Mouse (Mus musculus): ENCODE data around the gene Mga. TPM values are rescaled to one million over a fixed set of nuclear protein-coding genes. Genes with fewer than 3 reads are reported as not detected.

The Mga gene
- polyA plus RNA-seq, 1 experiment from 2014 or later = 25.3 TPM

DNA sequence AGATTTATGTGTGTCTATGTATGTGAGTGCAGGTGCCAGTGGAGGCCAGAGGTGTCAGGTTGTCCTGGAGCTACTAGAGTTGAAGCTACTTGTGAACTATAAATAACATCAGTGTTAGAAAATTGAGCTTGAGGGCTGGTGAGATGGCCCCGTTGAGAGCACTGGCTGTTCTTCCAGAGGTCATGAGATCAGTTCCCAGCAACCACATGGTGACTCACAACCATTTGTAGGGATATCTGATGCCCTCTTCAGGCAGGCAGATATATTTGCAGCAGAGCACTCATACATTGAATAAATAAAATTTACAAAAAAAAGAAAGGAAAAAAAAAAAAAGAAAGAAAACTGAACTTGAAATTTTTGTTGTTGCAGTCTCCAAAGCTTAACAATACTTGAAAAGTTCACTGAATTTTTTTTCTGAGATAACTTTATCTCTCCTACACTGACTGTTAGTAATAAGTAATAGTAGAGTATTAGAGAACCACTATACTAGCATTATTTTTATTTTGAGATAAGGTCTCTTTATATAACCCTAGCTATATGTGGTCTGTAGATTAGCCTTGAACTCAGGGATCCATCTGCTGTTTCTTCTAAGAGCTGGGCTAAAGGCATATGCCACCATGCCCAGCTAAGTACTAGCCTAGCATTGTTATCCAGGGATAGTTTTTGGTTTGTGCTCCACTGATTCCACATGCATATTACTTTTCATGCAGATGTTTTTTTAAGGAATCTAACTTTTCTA lies 20.8 kb downstream of the Mga start:
- H3K27me3 ChIP-seq = no peaks in the 10 kb centered on the region
- no peak overlapping the region for H3K4me3 ChIP-seq
- ATAC-seq (ENCODE audit: insufficient number of reproducible peaks, low FRiP score, low TSS enrichment, low read depth) = no peak
- H3K36me3 ChIP-seq = peaks cover 26% of the 10 kb centered on the region
- H3K27ac ChIP-seq = no peak overlapping the region
- H3K4me1 ChIP-seq = no peaks in the 10 kb centered on the region
- WGBS = 59% methylated on average over 1 of the region's 1 CpGs
- H3K4me2 ChIP-seq = no peak overlapping the region
- no peaks in the 10 kb centered on the region for H3K9me3 ChIP-seq
- no peak overlapping the region for H3K9ac ChIP-seq

DNA sequence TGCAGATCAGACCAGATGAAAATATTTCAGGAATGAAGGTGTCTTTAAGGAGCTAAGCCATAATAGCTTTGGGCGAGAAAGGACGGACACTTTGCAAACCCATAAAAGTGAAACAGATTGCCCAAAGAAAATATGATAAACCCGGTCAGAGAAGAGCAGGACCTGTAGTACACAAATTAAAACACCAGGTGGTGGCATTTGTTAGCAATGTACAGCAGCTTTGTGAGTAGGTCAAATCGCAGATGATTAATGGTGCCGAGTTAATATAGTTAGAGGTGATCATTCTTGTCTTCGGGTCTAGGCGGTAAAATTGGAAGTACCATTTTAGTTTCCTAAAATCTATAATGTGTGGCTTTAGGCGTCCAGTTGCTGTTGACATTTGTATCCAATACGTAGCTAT lies 73.5 kb downstream of the Mga start:
- Histone ChIP-seq H3K4me1 (peaks cover 23% of the 10 kb centered on the region), H3K9me3 (no peaks in the 10 kb centered on the region), H3K9ac (no peak overlapping the region), H3K4me2 (no peak overlapping the region), H3K4me3 (no peak overlapping the region), H3K27ac (no peak overlapping the region), H3K27me3 (no peaks in the 10 kb centered on the region), H3K36me3 (peaks cover 6% of the 10 kb centered on the region; the same call in 1 of the 2 replicates)
- no peak for ATAC-seq (ENCODE audit: insufficient number of reproducible peaks, low FRiP score, low TSS enrichment, low read depth)
- 31% methylated on average over 9 of the region's 9 CpGs for WGBS

DNA sequence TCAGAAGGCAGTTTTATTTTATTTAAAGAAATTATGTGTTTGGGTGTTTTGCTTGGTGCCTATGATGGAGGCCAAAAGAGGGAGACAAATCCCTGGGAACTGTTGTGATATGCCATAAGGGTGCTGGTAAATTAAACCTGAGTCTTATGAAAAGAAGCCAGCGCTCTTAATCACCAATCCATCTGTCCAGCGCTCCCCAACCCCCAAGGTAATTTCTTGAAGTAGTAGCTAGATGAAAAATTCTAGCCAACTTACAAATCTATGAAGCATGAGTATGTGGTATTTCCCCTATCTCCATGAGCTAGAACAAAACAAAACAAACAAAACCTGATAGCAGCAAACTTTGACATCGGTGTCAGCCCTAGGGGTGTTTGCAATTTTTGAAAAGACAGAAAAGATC lies 74.3 kb downstream of the Mga start:
- peak overlapping the region; percentile 66 for H3K4me2 ChIP-seq
- peaks cover 23% of the 10 kb centered on the region for H3K4me1 ChIP-seq
- ATAC-seq (ENCODE audit: insufficient number of reproducible peaks, low FRiP score, low TSS enrichment, low read depth) = no peak
- no peaks in the 10 kb centered on the region for H3K27me3 ChIP-seq
- H3K4me3 ChIP-seq = no peak overlapping the region
- no peak overlapping the region for H3K9ac ChIP-seq
- WGBS = 81% methylated on average over 3 of the region's 3 CpGs
- peaks cover 2% of the 10 kb centered on the region; the same call in 1 of the 2 replicates for H3K36me3 ChIP-seq
- no peaks in the 10 kb centered on the region for H3K9me3 ChIP-seq
- peak overlapping the region; percentile 75; the same call in 1 of the 2 replicates for H3K27ac ChIP-seq

DNA sequence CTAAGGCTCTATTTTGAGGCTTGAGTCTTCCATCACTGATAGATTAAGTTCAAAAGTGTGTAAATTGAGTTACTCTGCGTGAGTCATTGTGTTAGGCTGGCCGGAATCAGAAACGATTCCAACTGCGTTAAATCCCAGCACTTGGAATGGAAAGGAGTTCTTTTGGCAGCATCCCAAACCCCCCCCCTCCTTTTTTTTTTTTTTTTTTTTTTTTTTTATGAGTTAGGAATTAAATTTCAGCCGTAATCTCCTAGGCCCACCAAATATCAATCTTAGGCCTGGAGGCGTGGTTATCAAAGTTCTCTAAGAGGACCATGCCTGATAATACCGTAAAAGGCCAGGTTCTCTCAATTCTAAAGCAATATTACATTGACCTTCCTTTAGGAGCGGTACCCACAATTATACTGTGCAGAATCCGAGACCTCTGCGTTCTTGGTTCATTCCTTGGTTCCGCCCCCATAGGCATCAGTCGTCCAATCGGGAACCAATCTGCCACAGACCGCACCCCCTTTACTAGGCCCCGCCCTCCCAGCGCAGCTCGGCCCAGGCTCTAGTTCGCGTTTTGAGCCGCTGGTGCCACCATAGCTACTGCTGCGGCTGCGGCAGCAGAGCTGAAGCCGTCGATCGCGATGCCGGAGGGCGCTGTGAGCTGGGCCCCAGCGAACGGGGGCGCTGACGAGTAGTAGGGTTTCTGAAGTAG lies 75.0 kb downstream of the Mga start:
- WGBS = under 1% methylated on average over 32 of the region's 32 CpGs
- peak; percentile 97 for ATAC-seq (ENCODE audit: insufficient number of reproducible peaks, low FRiP score, low TSS enrichment, low read depth)
- H3K27ac ChIP-seq = peak overlapping the region; percentile 75

DNA sequence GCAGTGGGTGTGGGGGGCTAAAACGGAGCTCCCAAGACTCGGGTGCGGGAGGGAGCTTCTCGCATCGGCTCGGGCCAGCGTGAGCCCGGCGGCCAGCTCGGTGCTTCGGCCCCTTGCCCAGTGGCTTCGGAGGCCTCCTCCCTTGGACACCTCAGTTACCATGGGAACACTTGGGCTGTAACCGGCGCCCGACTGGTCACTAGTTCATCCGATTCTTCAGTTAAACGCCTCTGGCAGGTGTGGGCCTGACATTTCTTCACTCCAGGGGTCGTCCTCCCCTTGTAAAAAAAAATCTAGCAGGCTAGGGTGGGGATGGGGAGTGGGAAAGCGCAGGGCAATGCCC lies 75.5 kb downstream of the Mga start, which contains the start of gene Mapkbp1:
Gene Mapkbp1, plus strand, starts transcription at position 163 of the 343 bp plus-strand sequence.
- Histone ChIP-seq H3K4me3 (peak within 1 kb of the TSS; percentile 70), H3K4me1 (peaks cover 23% of the 10 kb centered on the region), H3K27ac (peak within 1 kb of the TSS; percentile 75), H3K9ac (peak within 1 kb of the TSS; percentile 86), H3K27me3 (no peaks in the 10 kb centered on the region), H3K4me2 (peak within 1 kb of the TSS; percentile 66), H3K36me3 (no peaks in the 10 kb centered on the region), H3K9me3 (no peaks in the 10 kb centered on the region)
- WGBS = under 1% methylated on average over 19 of the region's 19 CpGs
- ATAC-seq (ENCODE audit: insufficient number of reproducible peaks, low FRiP score, low TSS enrichment, low read depth) = peak; percentile 67

More for the DNA sequence above, 75.0 kb downstream of the Mga start:
- peak overlapping the region; percentile 66 for H3K4me2 ChIP-seq
- H3K9me3 ChIP-seq = no peaks in the 10 kb centered on the region
- peaks cover 23% of the 10 kb centered on the region for H3K4me1 ChIP-seq
- peak overlapping the region; percentile 70 for H3K4me3 ChIP-seq
- no peaks in the 10 kb centered on the region for H3K36me3 ChIP-seq
- H3K9ac ChIP-seq = peak overlapping the region; percentile 86
- H3K27me3 ChIP-seq = no peaks in the 10 kb centered on the region

DNA sequence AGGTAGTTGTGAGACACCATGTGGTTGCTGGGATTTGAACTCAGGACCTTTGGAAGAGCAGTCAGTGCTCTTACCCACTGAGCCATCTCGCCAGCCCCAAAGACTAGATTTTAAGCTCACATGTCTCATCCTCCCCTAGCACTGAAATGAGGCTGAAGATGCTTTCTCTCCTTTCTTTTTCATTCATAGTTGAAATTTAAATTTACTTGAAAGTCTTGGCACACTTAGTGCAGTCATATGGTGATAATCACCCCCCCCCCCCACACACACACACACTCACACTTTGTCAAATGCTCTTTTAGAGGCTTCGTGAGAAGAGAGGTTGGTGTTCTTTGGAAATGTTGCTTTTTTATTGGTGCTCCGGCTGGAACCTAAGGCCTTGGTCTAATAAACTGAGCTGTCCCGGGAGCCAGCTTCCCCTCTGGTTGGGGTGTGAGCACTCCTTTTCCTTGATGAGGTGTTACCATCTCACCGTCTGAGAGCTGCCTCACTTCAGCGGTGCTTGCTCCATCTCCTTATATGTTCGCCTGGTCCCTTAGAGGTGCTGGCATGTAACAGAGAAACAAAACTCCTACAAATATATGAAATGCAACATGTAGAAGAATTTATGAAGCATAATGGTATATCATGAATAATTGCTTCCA lies 83.4 kb downstream of the Mga start:
- peaks cover 12% of the 10 kb centered on the region for H3K36me3 ChIP-seq
- H3K4me2 ChIP-seq = no peak overlapping the region
- H3K27me3 ChIP-seq = no peaks in the 10 kb centered on the region
- H3K4me1 ChIP-seq = peaks cover 2% of the 10 kb centered on the region; the same call in 1 of the 2 replicates
- H3K9ac ChIP-seq = no peak overlapping the region
- no peak for ATAC-seq (ENCODE audit: insufficient number of reproducible peaks, low FRiP score, low TSS enrichment, low read depth)
- no peak overlapping the region for H3K27ac ChIP-seq
- no peaks in the 10 kb centered on the region for H3K9me3 ChIP-seq
- H3K4me3 ChIP-seq = no peak overlapping the region
- WGBS = 43% methylated on average over 7 of the region's 7 CpGs

DNA sequence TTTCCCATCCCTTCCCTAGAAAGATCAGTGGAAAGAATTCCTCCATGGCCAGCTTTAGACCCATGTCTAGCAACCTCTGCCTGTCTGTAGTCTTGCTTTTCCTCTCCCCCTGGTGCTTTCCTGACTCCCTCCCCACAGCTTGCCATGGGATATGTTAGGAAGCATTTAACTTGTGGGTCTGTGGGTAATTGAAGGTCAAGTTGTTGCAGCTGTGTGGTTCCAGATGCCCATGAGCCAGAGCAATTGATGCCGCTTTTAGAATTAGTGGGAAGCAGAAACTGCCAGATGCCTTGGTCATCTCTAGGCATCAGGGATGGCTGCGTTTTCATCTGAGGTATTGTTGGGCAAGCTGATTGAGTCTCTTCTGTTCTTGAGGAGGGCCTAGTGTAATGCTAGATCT lies 84.6 kb downstream of the Mga start:
- Histone ChIP-seq H3K4me2 (no peak overlapping the region), H3K4me3 (no peak overlapping the region), H3K4me1 (peaks cover 2% of the 10 kb centered on the region; the same call in 1 of the 2 replicates), H3K27me3 (no peaks in the 10 kb centered on the region), H3K27ac (no peak overlapping the region), H3K36me3 (peaks cover 12% of the 10 kb centered on the region), H3K9me3 (no peaks in the 10 kb centered on the region), H3K9ac (no peak overlapping the region)
- ATAC-seq (ENCODE audit: insufficient number of reproducible peaks, low FRiP score, low TSS enrichment, low read depth) = no peak
- WGBS = 68% methylated on average over 2 of the region's 2 CpGs

DNA sequence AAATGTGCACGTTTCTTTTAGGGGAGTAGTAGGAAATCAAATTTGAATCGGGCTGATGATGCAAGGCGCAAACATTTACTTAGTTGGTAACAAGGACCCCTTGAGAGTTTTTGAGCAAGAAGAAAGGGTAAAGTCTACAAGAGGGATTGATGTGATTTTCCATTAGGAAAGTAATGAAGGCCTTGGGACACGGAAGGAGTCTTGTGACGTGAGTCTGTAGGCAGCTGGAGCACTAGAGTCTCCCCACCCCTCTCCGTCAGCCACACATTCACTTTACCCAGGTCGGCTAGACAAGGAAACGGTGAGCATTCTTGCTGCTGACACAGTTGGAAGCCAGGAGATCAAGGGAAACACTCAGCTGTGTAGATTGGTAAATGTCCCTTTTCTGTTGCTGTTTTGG lies 88.8 kb downstream of the Mga start:
- Histone ChIP-seq H3K4me1 (no peaks in the 10 kb centered on the region), H3K9me3 (no peaks in the 10 kb centered on the region), H3K36me3 (peaks cover 12% of the 10 kb centered on the region), H3K27ac (no peak overlapping the region), H3K27me3 (no peaks in the 10 kb centered on the region), H3K4me2 (no peak overlapping the region), H3K9ac (no peak overlapping the region), H3K4me3 (no peak overlapping the region)
- WGBS = 61% methylated on average over 8 of the region's 8 CpGs
- ATAC-seq (ENCODE audit: insufficient number of reproducible peaks, low FRiP score, low TSS enrichment, low read depth) = no peak

DNA sequence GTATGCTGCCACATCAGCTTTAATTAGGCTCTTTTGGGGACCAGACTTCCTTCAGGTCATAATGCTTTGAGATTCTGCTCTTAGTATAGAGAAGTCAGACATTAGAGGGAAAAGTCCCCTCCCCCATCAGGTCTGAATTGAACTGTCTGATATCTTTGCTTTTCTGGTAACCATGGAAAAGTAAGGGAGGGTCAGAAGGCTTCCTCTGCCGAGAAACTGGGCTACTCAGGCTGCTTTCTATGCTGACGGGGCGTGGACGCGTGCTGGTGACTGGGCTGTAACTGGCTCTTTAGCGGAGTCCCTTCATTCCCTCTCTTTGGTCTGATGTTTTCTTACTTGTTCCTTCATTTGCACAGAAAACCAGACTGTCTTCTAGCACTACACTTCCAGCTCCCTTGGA lies 89.3 kb downstream of the Mga start:
- no peaks in the 10 kb centered on the region for H3K9me3 ChIP-seq
- ATAC-seq (ENCODE audit: insufficient number of reproducible peaks, low FRiP score, low TSS enrichment, low read depth) = no peak
- H3K27me3 ChIP-seq = no peaks in the 10 kb centered on the region
- H3K4me2 ChIP-seq = no peak overlapping the region
- no peaks in the 10 kb centered on the region for H3K4me1 ChIP-seq
- no peak overlapping the region for H3K4me3 ChIP-seq
- H3K9ac ChIP-seq = no peak overlapping the region
- no peak overlapping the region for H3K27ac ChIP-seq
- H3K36me3 ChIP-seq = peaks cover 12% of the 10 kb centered on the region
- WGBS = 79% methylated on average over 6 of the region's 6 CpGs

DNA sequence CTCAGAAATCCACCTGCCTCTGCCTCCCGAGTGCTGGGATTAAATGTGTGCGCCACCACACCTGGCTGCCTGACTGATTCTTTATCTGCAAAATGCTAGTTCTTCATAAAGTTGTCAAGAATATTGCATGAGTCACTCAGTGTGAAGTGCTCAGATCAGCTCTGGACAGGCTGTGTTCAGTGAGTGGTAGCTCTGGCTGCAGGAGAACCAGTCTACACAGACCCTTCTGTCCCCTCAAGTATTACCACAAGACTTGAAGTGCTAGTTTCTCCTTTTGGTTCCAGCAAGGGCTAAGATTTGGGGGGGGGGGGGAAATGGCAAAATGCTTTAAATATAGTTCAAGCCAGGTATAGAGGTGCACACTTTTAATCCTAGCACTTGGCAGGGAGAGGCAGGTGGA lies 90.4 kb downstream of the Mga start:
- Histone ChIP-seq H3K4me3 (no peak overlapping the region), H3K27ac (no peak overlapping the region), H3K9me3 (no peaks in the 10 kb centered on the region), H3K4me2 (no peak overlapping the region), H3K4me1 (no peaks in the 10 kb centered on the region), H3K9ac (no peak overlapping the region), H3K27me3 (no peaks in the 10 kb centered on the region), H3K36me3 (peaks cover under 1% of the 10 kb centered on the region; the same call in 1 of the 2 replicates)
- WGBS = 95% methylated on average over 2 of the region's 2 CpGs
- no peak for ATAC-seq (ENCODE audit: insufficient number of reproducible peaks, low FRiP score, low TSS enrichment, low read depth)

DNA sequence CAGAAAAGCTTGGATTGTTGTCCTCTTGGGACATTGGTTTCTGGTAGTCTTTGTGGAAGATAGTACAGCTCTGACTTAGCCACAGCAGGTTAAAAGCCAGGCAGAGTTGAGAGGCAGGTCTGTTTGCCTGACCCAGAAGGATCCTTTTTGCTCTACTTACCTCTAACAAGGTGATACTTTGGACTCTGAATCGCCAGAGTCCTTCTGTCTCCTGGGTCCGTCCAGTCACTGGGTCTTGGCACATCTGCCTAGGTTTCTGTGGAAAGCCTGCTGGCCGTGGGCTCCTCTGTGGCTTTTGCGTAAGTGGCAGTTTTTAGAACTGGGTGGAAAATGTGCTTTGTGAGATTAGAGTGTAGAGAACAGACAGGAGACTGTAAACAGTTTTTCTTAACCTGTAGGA lies 91.9 kb downstream of the Mga start:
- H3K4me2 ChIP-seq = no peak overlapping the region
- H3K4me1 ChIP-seq = no peaks in the 10 kb centered on the region
- no peak for ATAC-seq (ENCODE audit: insufficient number of reproducible peaks, low FRiP score, low TSS enrichment, low read depth)
- H3K9ac ChIP-seq = no peak overlapping the region
- 86% methylated on average over 4 of the region's 4 CpGs for WGBS
- no peaks in the 10 kb centered on the region for H3K9me3 ChIP-seq
- H3K4me3 ChIP-seq = no peak overlapping the region
- no peaks in the 10 kb centered on the region for H3K27me3 ChIP-seq
- H3K27ac ChIP-seq = no peak overlapping the region
- H3K36me3 ChIP-seq = no peaks in the 10 kb centered on the region

DNA sequence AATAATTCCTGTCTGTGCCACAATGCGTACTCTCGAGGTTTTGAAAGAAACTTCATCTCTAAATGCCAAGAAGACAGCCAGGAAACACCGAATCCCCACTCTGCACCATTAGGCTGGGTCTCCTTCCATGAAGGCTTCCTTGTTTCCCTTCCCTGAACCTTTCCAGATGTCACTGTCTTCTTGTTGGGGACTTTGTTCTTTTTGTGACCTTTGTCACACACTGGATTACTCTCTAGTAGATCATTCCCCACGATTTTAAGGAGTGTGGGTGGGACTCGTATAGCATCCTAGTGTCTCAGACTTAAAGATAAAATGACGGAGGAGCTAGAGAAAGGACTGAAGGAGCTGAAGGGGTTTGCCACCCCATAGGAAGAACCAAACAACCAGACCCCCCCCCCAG lies 93.9 kb downstream of the Mga start:
- Histone ChIP-seq H3K4me1 (peaks cover 12% of the 10 kb centered on the region), H3K9me3 (no peaks in the 10 kb centered on the region), H3K27me3 (no peaks in the 10 kb centered on the region), H3K36me3 (no peaks in the 10 kb centered on the region), H3K4me2 (no peak overlapping the region), H3K9ac (no peak overlapping the region), H3K27ac (no peak overlapping the region), H3K4me3 (no peak overlapping the region)
- no peak for ATAC-seq (ENCODE audit: insufficient number of reproducible peaks, low FRiP score, low TSS enrichment, low read depth)
- 82% methylated on average over 6 of the region's 6 CpGs for WGBS
